Comparison of ENCODE assay signal across 29 mouse cellular contexts in genomic region chr1:92710321-92710839, GRCm38 (mm10).
A peak's percentile ranks its signal among the peaks of the same experiment; 100 is the strongest.
DNase-seq lines count a peak whose midpoint lies in the region; ATAC-seq and TF ChIP-seq lines count a peak whose summit lies in the region.
"Had no signal": no experiment of that assay in that cellular context is flagged by ENCODE, and none has a peak within 500 bp of the region (broad histone marks: within the 10 kb centered on the region; RNA-seq: fewer than 3 reads in every experiment).

No protein-coding gene starts in this region.

- H3K4me3 ChIP-seq in heart, adult 2 months: no peak overlapping the region
- no peak overlapping the region for H3K4me3 ChIP-seq in liver, adult 2 months (ENCODE audit: insufficient read depth, low read depth, low read length)
- H3K4me3 ChIP-seq in liver, embryonic 12.5 days: no peak overlapping the region
- H3K4me3 ChIP-seq: heart, embryonic 13.5 days; hindbrain, embryonic 12.5 days; intestine, embryonic 15.5 days; kidney, embryonic 15.5 days; layer of hippocampus, adult 2 months; limb, embryonic 15.5 days; liver, embryonic 15.5 days; midbrain, embryonic 10.5 days; midbrain, embryonic 15.5 days; stomach, embryonic 15.5 days had no signal

- no peak overlapping the region for H3K9ac ChIP-seq in heart, adult 2 months (ENCODE audit: low read depth, low read length)
- H3K9ac ChIP-seq in liver, adult 2 months (ENCODE audit: low read depth, low read length): no peak overlapping the region
- H3K9ac ChIP-seq in liver, embryonic 12.5 days: no peak overlapping the region
- H3K9ac ChIP-seq: heart, embryonic 13.5 days; hindbrain, embryonic 12.5 days; intestine, embryonic 15.5 days; kidney, embryonic 15.5 days; limb, embryonic 15.5 days; liver, embryonic 15.5 days; lung, embryonic 14.5 days; midbrain, embryonic 15.5 days; stomach, embryonic 15.5 days had no signal

- H3K27ac ChIP-seq in heart, adult 2 months: no peak overlapping the region; the same call in 1 of the 2 replicates
- H3K27ac ChIP-seq in liver, adult 2 months (replicated peaks; ENCODE audit: insufficient read depth, low read depth, low read length): peak overlapping the region; percentile 18
- H3K27ac ChIP-seq in liver, embryonic 12.5 days: no peak overlapping the region
- H3K27ac ChIP-seq: heart, embryonic 13.5 days; hindbrain, embryonic 12.5 days; hindbrain, postnatal 0 days; intestine, embryonic 15.5 days; kidney, embryonic 15.5 days; layer of hippocampus, adult 2 months; limb, embryonic 15.5 days; liver, embryonic 15.5 days; midbrain, embryonic 10.5 days; midbrain, embryonic 15.5 days; stomach, embryonic 15.5 days had no signal

- H3K4me1 ChIP-seq in heart, adult 2 months (ENCODE audit: control insufficient read depth, insufficient read depth, low read length): peaks cover 2% of the 10 kb centered on the region; the same call in 1 of the 2 replicates
- peaks cover 10% of the 10 kb centered on the region; the same call in 1 of the 2 replicates for H3K4me1 ChIP-seq in liver, adult 2 months (ENCODE audit: control insufficient read depth, insufficient read depth, low read length)
- no peaks in the 10 kb centered on the region for H3K4me1 ChIP-seq in liver, embryonic 12.5 days

- ATAC-seq in liver, embryonic 12.5 days: no peak
- ATAC-seq: forebrain, embryonic 14.5 days; hindbrain, postnatal 0 days; intestine, embryonic 15.5 days; midbrain, embryonic 15.5 days had no signal

- H3K9me3 ChIP-seq in liver, embryonic 12.5 days (replicated peaks): no peaks in the 10 kb centered on the region
- H3K9me3 ChIP-seq: G1E; heart, embryonic 13.5 days; hindbrain, embryonic 12.5 days; intestine, embryonic 15.5 days; limb, embryonic 15.5 days; liver, embryonic 15.5 days; midbrain, embryonic 10.5 days; midbrain, embryonic 15.5 days; stomach, embryonic 15.5 days had no signal

- 57% methylated on average over 2 of the region's 2 CpGs for WGBS in heart, adult 2 months
- 15% methylated on average over 2 of the region's 2 CpGs for WGBS in liver, adult 2 months
- WGBS in liver, embryonic 12.5 days (ENCODE audit: insufficient replicate concordance): 55% methylated on average over 2 of the region's 2 CpGs

- no peaks in the 10 kb centered on the region for H3K79me2 ChIP-seq in heart, adult 2 months (replicated peaks; ENCODE audit: control insufficient read depth, insufficient read depth, low read length)
- no peaks in the 10 kb centered on the region for H3K79me2 ChIP-seq in liver, adult 2 months (ENCODE audit: control insufficient read depth, insufficient read depth, low read length)

- no peak overlapping the region for H3K4me2 ChIP-seq in liver, embryonic 12.5 days
- H3K4me2 ChIP-seq: heart, embryonic 13.5 days; hindbrain, embryonic 12.5 days; intestine, embryonic 15.5 days; kidney, embryonic 15.5 days; limb, embryonic 15.5 days; liver, embryonic 15.5 days; lung, embryonic 14.5 days; midbrain, embryonic 15.5 days; stomach, embryonic 15.5 days had no signal

- intact Hi-C loops in heart, adult 2 months (cut with DNase I): no loop called here
- intact Hi-C loops in heart, postnatal 25 days (cut with DNase I): no loop called here

- H3K27me3 ChIP-seq in heart, adult 2 months (ENCODE audit: control insufficient read depth, insufficient read depth, low read length): no peaks in the 10 kb centered on the region
- no peaks in the 10 kb centered on the region for H3K27me3 ChIP-seq in liver, adult 2 months (ENCODE audit: control insufficient read depth, insufficient read depth, low read length)
- H3K27me3 ChIP-seq in liver, embryonic 12.5 days (replicated peaks): no peaks in the 10 kb centered on the region
- H3K27me3 ChIP-seq: intestine, embryonic 15.5 days; kidney, embryonic 15.5 days; limb, embryonic 15.5 days; liver, embryonic 15.5 days; midbrain, embryonic 15.5 days; stomach, embryonic 15.5 days had no signal

- TF ChIP-seq CTCF in heart, adult 2 months (IDR thresholded peaks at IDR 0.05): no peak
- TF ChIP-seq CTCF in liver, adult 2 months (IDR thresholded peaks at IDR 0.05; ENCODE audit: low read depth, low read length): no peak

- no peak for TF ChIP-seq EP300 in heart, adult 2 months (IDR thresholded peaks at IDR 0.05; ENCODE audit: insufficient read depth, low read depth, low read length)

- TF ChIP-seq POLR2A in heart, adult 2 months (IDR thresholded peaks at IDR 0.05; ENCODE audit: insufficient read depth, low read depth, low read length): no peak
- no peak for TF ChIP-seq POLR2A in liver, adult 2 months (IDR thresholded peaks at IDR 0.05; ENCODE audit: extremely low read depth, insufficient read depth, low read length)

- DNase-seq in cerebellum, postnatal 10 days: peak; percentile 69 to 75
- no peak for DNase-seq in cerebellum, adult 11 months
- DNase-seq in heart, adult 2 months: peak; percentile 37 to 51
- DNase-seq in heart, postnatal 25 days (ENCODE audit: low spot score): no peak
- DNase-seq in liver, adult 2 months (ENCODE audit: extremely low read depth, low read depth, low spot score): peak; percentile 94
- no peak for DNase-seq in embryo, embryonic 10.5 days (ENCODE audit: low spot score)
- DNase-seq in embryo, embryonic 10 days (ENCODE audit: low spot score): no peak
- DNase-seq: adrenal gland, postnatal 10 days; cerebellum, adult 11-12 months; cerebellum, adult 9-11 months; heart, postnatal 14 days; left cerebral cortex, postnatal 4 days; lung, embryonic 14.5 days; lung, postnatal 14 days; right cerebral cortex, postnatal 25 days had no signal

- no peaks in the 10 kb centered on the region for H3K36me3 ChIP-seq in heart, adult 2 months (ENCODE audit: control insufficient read depth, insufficient read depth, low read length)
- no peaks in the 10 kb centered on the region for H3K36me3 ChIP-seq in liver, adult 2 months (ENCODE audit: control insufficient read depth, insufficient read depth, low read length)
- H3K36me3 ChIP-seq in liver, embryonic 12.5 days: no peaks in the 10 kb centered on the region
- H3K36me3 ChIP-seq: G1E; heart, embryonic 13.5 days; hindbrain, embryonic 12.5 days; intestine, embryonic 15.5 days; kidney, embryonic 15.5 days; limb, embryonic 15.5 days; liver, embryonic 15.5 days; midbrain, embryonic 10.5 days; midbrain, embryonic 15.5 days; stomach, embryonic 15.5 days had no signal

Comparison
In these comparisons a context has a peak if more than half of its experiments do, and no peak if none do; other contexts are left out.
1. DNase-seq: peak in cerebellum, postnatal 10 days (2 of 2), heart, adult 2 months (2 of 2) and liver, adult 2 months (single experiment); none in cerebellum, adult 11 months (single experiment), heart, postnatal 25 days (single experiment), embryo, embryonic 10.5 days (single experiment) and embryo, embryonic 10 days (single experiment).